Mouse (Mus musculus): ENCODE results near the gene Rcc2. TPM values are rescaled to one million over a fixed set of nuclear protein-coding genes. Genes with fewer than 3 reads are reported as not detected.

The Rcc2 gene
- total and polyA plus RNA-seq, 3 experiments = 254 to 427 (median 270) TPM

GRCm38 (mm10) chr4:140765936-140766335 lies 65.6 kb downstream of the Rcc2 start:
- no peaks in the 10 kb centered on the region for H3K79me2 ChIP-seq (ENCODE audit: control insufficient read depth, insufficient read depth, low read length, poor library complexity)
- no peak overlapping the region for H3K27ac ChIP-seq (ENCODE audit: control insufficient read depth, low read depth, low read length)

GRCm38 (mm10) chr4:140768973-140769372 lies 68.6 kb downstream of the Rcc2 start:
- no peak overlapping the region for H3K27ac ChIP-seq (ENCODE audit: control insufficient read depth, low read depth, low read length)
- peaks cover 0 to 4% of the 10 kb centered on the region in 2 experiments; a peak in 1 of 4 replicates for H3K4me1 ChIP-seq (ENCODE audit: control insufficient read depth in 1 of 2, insufficient read depth in 2 of 2, low read length in 2 of 2)
- H3K4me3 ChIP-seq (ENCODE audit: control insufficient read depth in 1 of 2, insufficient read depth in 1 of 2, low read depth in 2 of 2, low read length in 2 of 2) = no peak overlapping the region
- no peaks in the 10 kb centered on the region for H3K36me3 ChIP-seq (ENCODE audit: control insufficient read depth in 1 of 2, insufficient read depth in 2 of 2, low read length in 2 of 2)
- DNase-seq (ENCODE audit: low read depth, low spot score) = no peak
- no peaks in the 10 kb centered on the region for H3K9me3 ChIP-seq (replicated peaks; ENCODE audit: insufficient read depth, low read length)
- no peaks in the 10 kb centered on the region for H3K27me3 ChIP-seq (ENCODE audit: control insufficient read depth in 1 of 2, insufficient read depth in 2 of 2, low read length in 2 of 2)
- H3K79me2 ChIP-seq (ENCODE audit: control insufficient read depth, insufficient read depth, low read length, poor library complexity) = no peaks in the 10 kb centered on the region
- H3K9ac ChIP-seq (ENCODE audit: control insufficient read depth, low read depth, low read length, poor library complexity, severe bottlenecking) = no peak overlapping the region
- TF ChIP-seq CTCF (IDR thresholded peaks at IDR 0.05 in 2 of 3, conservative IDR thresholded peaks at IDR 0.05 in 1 of 3; ENCODE audit: control insufficient read depth in 1 of 3, insufficient read depth in 1 of 3, low read depth in 2 of 3, low read length in 3 of 3, poor library complexity in 1 of 3, severe bottlenecking in 1 of 3) = no peak
- no peak for TF ChIP-seq NRF1 (IDR thresholded peaks at IDR 0.05; ENCODE audit: insufficient read depth, low read depth, low read length, poor library complexity, severe bottlenecking)
- no peak for TF ChIP-seq MXI1 (IDR thresholded peaks at IDR 0.05; ENCODE audit: low read depth, low read length)
- no peak for TF ChIP-seq JUND (IDR thresholded peaks at IDR 0.05; ENCODE audit: low read depth, low read length)
- no peak for TF ChIP-seq MAFK (IDR thresholded peaks at IDR 0.05; ENCODE audit: borderline replicate concordance, low read depth, low read length)
- TF ChIP-seq USF2 (IDR thresholded peaks at IDR 0.05; ENCODE audit: borderline replicate concordance in 1 of 2, insufficient read depth in 1 of 2, low read depth in 1 of 2, low read length in 2 of 2) = no peak

More at GRCm38 (mm10) chr4:140765936-140766335, 65.6 kb downstream of the Rcc2 start:
- no peak for DNase-seq (ENCODE audit: low read depth, low spot score)
- no peak overlapping the region for H3K4me3 ChIP-seq (ENCODE audit: control insufficient read depth in 1 of 2, insufficient read depth in 1 of 2, low read depth in 2 of 2, low read length in 2 of 2)
- H3K27me3 ChIP-seq (ENCODE audit: control insufficient read depth in 1 of 2, insufficient read depth in 2 of 2, low read length in 2 of 2) = no peaks in the 10 kb centered on the region; a peak in 1 of 4 replicates
- H3K9me3 ChIP-seq (replicated peaks; ENCODE audit: insufficient read depth, low read length) = no peaks in the 10 kb centered on the region
- no peaks in the 10 kb centered on the region for H3K36me3 ChIP-seq (ENCODE audit: control insufficient read depth in 1 of 2, insufficient read depth in 2 of 2, low read length in 2 of 2)
- no peak overlapping the region for H3K9ac ChIP-seq (ENCODE audit: control insufficient read depth, low read depth, low read length, poor library complexity, severe bottlenecking)
- no peaks in the 10 kb centered on the region for H3K4me1 ChIP-seq (ENCODE audit: control insufficient read depth in 1 of 2, insufficient read depth in 2 of 2, low read length in 2 of 2)
- no peak for TF ChIP-seq MEF2A (IDR thresholded peaks at IDR 0.05; ENCODE audit: extremely low read depth, insufficient replicate concordance, low read depth, low read length, poor library complexity, severe bottlenecking)
- no peak for TF ChIP-seq UBTF (IDR thresholded peaks at IDR 0.05; ENCODE audit: borderline replicate concordance, insufficient read depth, low read depth, low read length)
- TF ChIP-seq GABPA (IDR thresholded peaks at IDR 0.05; ENCODE audit: low read depth, low read length) = no peak
- no peak for TF ChIP-seq SMC3 (IDR thresholded peaks at IDR 0.05; ENCODE audit: low read depth, low read length)
- TF ChIP-seq HCFC1 (IDR thresholded peaks at IDR 0.05; ENCODE audit: low read depth, low read length) = no peak
- no peak for TF ChIP-seq ZMIZ1 (IDR thresholded peaks at IDR 0.05; ENCODE audit: low read depth, low read length)
- no peak for TF ChIP-seq ELF1 (IDR thresholded peaks at IDR 0.05; ENCODE audit: low read depth, low read length)
- TF ChIP-seq NRF1 (IDR thresholded peaks at IDR 0.05; ENCODE audit: insufficient read depth, low read depth, low read length, poor library complexity, severe bottlenecking) = no peak
- no peak for TF ChIP-seq MXI1 (IDR thresholded peaks at IDR 0.05; ENCODE audit: low read depth, low read length)
- TF ChIP-seq KAT2A (conservative IDR thresholded peaks at IDR 0.05; ENCODE audit: low read depth, low read length) = no peak
- no peak for TF ChIP-seq POLR2A (IDR thresholded peaks at IDR 0.05; ENCODE audit: control insufficient read depth in 1 of 2, insufficient read depth in 1 of 2, low read depth in 1 of 2, low read length in 2 of 2, poor library complexity in 1 of 2)
- no peak for TF ChIP-seq NELFE (IDR thresholded peaks at IDR 0.05; ENCODE audit: low read depth, low read length)
- no peak for TF ChIP-seq MAFK (IDR thresholded peaks at IDR 0.05; ENCODE audit: borderline replicate concordance, low read depth, low read length)
- TF ChIP-seq MAX (IDR thresholded peaks at IDR 0.05; ENCODE audit: low read length) = no peak
- no peak for TF ChIP-seq JUND (IDR thresholded peaks at IDR 0.05; ENCODE audit: low read depth, low read length)
- no peak for TF ChIP-seq MYC (IDR thresholded peaks at IDR 0.05; ENCODE audit: low read depth, low read length)
- TF ChIP-seq MAZ (IDR thresholded peaks at IDR 0.05; ENCODE audit: low read depth, low read length) = no peak
- TF ChIP-seq BHLHE40 (IDR thresholded peaks at IDR 0.05; ENCODE audit: borderline replicate concordance, low read depth, low read length) = no peak
- no peak for TF ChIP-seq RAD21 (IDR thresholded peaks at IDR 0.05; ENCODE audit: low read depth, low read length)
